Mouse (Mus musculus) limb, embryonic 13.5 days (tissue): ENCODE measurements around the gene Trip4. TPM values are rescaled to one million over a fixed set of nuclear protein-coding genes. Genes with fewer than 3 reads are reported as not detected.
"Not testable (repeated sequence)": the region's sequence is repeated elsewhere in the genome, so short reads cannot be mapped to it uniquely, and the experiment has no call there.

Experiments
- ATAC-seq: fragments of 200-750 bp; cut with Nextera tagmentation; 2 replicates; pipeline ENCODE4 v1.8.0; 2017; ENCODE audit warnings: low read depth, moderate number of reproducible peaks, moderate TSS enrichment; ENCODE audit not compliant: low FRiP score
- H3K27ac ChIP-seq: fragments of 300-500 bp; sonication (generic); 2 replicates; pipeline ENCODE4 v1.5.1; 2015; ENCODE audit warnings: inconsistent platforms, mild to moderate bottlenecking, moderate library complexity
- H3K27me3 ChIP-seq: fragments of 300-500 bp; sonication (generic); 2 replicates; pipeline ENCODE4 v1.6.1; 2015; ENCODE audit warnings: mild to moderate bottlenecking, inconsistent platforms
- H3K36me3 ChIP-seq: fragments of 300-500 bp; sonication (generic); 2 replicates; pipeline ENCODE4 v1.6.1; 2015; ENCODE audit warnings: inconsistent platforms, mild to moderate bottlenecking, moderate library complexity
- H3K4me1 ChIP-seq: fragments of 300-500 bp; sonication (generic); 2 replicates; pipeline ENCODE4 v1.6.1; 2015; ENCODE audit warnings: inconsistent platforms
- H3K4me2 ChIP-seq: fragments of 300-500 bp; sonication (generic); replicated peaks from 2 replicates; pipeline ENCODE4 v1.6.1; 2015; ENCODE audit warnings: inconsistent platforms, mild to moderate bottlenecking, moderate library complexity
- H3K4me3 ChIP-seq: fragments of 300-500 bp; sonication (generic); 2 replicates; pipeline ENCODE4 v1.5.1; 2015; ENCODE audit warnings: moderate library complexity, mild to moderate bottlenecking, inconsistent platforms
- H3K9ac ChIP-seq: fragments of 300-500 bp; sonication (generic); 2 replicates; pipeline ENCODE4 v1.6.1; 2015; ENCODE audit warnings: mild to moderate bottlenecking, inconsistent platforms
- H3K9me3 ChIP-seq: fragments of 300-500 bp; sonication (generic); 2 replicates; pipeline ENCODE4 v1.6.1; 2016; ENCODE audit warnings: inconsistent platforms
- WGBS: fragments of 180-500 bp; shearing (Covaris S2); methylation state at CpG from one replicate; pipeline ENCODE4 v1.1.7; 2015; 5-methylcytosine and 5-hydroxymethylcytosine counted together
- polyA plus RNA-seq: library from polyadenylated mRNA; unstranded; fragments of >200 nt; fragmentation: Nextera tagmentation; extraction: Ambion mirVana; gene quantifications from 2 replicates; pipeline ENCODE4 v1.2.1, GENCODE M21; 2015

Gene Trip4
- polyA plus RNA-seq, 1 experiment from 2014 or later: 41.1 TPM

GRCm38 (mm10) chr9:65789788-65790187 lies 118.8 kb downstream of the Trip4 start:
- WGBS: 87% methylated on average over 3 of the region's 3 CpGs
- Histone ChIP-seq H3K27me3 (no peaks in the 10 kb centered on the region), H3K4me3 (no peak overlapping the region), H3K27ac (no peak overlapping the region), H3K9me3 (no peaks in the 10 kb centered on the region), H3K4me1 (peaks cover 55% of the 10 kb centered on the region), H3K9ac (no peak overlapping the region), H3K4me2 (no peak overlapping the region), H3K36me3 (peaks cover 17% of the 10 kb centered on the region)
- no peak for ATAC-seq

GRCm38 (mm10) chr9:65788556-65788955 lies 120.0 kb downstream of the Trip4 start:
- H3K27ac ChIP-seq: no peak overlapping the region
- peaks cover 47% of the 10 kb centered on the region for H3K4me1 ChIP-seq
- 74% methylated on average over 4 of the region's 4 CpGs for WGBS
- no peak overlapping the region for H3K4me3 ChIP-seq
- H3K9ac ChIP-seq: no peak overlapping the region
- H3K4me2 ChIP-seq: no peak overlapping the region
- peaks cover 5% of the 10 kb centered on the region for H3K36me3 ChIP-seq
- ATAC-seq: no peak
- H3K27me3 ChIP-seq: no peaks in the 10 kb centered on the region
- no peaks in the 10 kb centered on the region for H3K9me3 ChIP-seq

GRCm38 (mm10) chr9:65787829-65788344 lies 120.7 kb downstream of the Trip4 start:
- Histone ChIP-seq H3K36me3 (peaks cover 4% of the 10 kb centered on the region), H3K9me3 (no peaks in the 10 kb centered on the region), H3K27me3 (no peaks in the 10 kb centered on the region), H3K4me1 (peaks cover 43% of the 10 kb centered on the region), H3K4me3 (no peak overlapping the region), H3K9ac (no peak overlapping the region), H3K4me2 (no peak overlapping the region), H3K27ac (no peak overlapping the region; the same call in 1 of the 2 replicates)
- 74% methylated on average over 4 of the region's 4 CpGs for WGBS
- ATAC-seq: no peak

GRCm38 (mm10) chr9:65786885-65787787 lies 121.5 kb downstream of the Trip4 start:
- peaks cover 4% of the 10 kb centered on the region for H3K36me3 ChIP-seq
- peaks cover 40% of the 10 kb centered on the region for H3K4me1 ChIP-seq
- ATAC-seq: no peak
- 55% methylated on average over 8 of the region's 8 CpGs for WGBS
- no peak overlapping the region for H3K4me2 ChIP-seq
- no peaks in the 10 kb centered on the region for H3K27me3 ChIP-seq
- no peaks in the 10 kb centered on the region for H3K9me3 ChIP-seq
- no peak overlapping the region; the same call in 1 of the 2 replicates for H3K27ac ChIP-seq
- H3K4me3 ChIP-seq: no peak overlapping the region
- no peak overlapping the region for H3K9ac ChIP-seq

GRCm38 (mm10) chr9:65785772-65786368 lies 122.7 kb downstream of the Trip4 start:
- H3K4me3 ChIP-seq: no peak overlapping the region
- H3K9ac ChIP-seq: no peak overlapping the region
- H3K27ac ChIP-seq: no peak overlapping the region
- H3K27me3 ChIP-seq: no peaks in the 10 kb centered on the region
- peaks cover 28% of the 10 kb centered on the region for H3K4me1 ChIP-seq
- H3K4me2 ChIP-seq: no peak overlapping the region
- WGBS: 86% methylated on average over 4 of the region's 4 CpGs
- ATAC-seq: no peak
- H3K9me3 ChIP-seq: no peaks in the 10 kb centered on the region
- peaks cover 4% of the 10 kb centered on the region for H3K36me3 ChIP-seq

- H3K9me3 ChIP-seq, H3K9ac ChIP-seq, H3K36me3 ChIP-seq, H3K4me2 ChIP-seq, H3K4me3 ChIP-seq, H3K27ac ChIP-seq, ATAC-seq, H3K27me3 ChIP-seq: not testable (repeated sequence)
- WGBS: 82% methylated on average over 3 of the region's 3 CpGs
- peaks cover 19% of the 10 kb centered on the region for H3K4me1 ChIP-seq
Observed at GRCm38 (mm10) chr9:65779619-65780018, 129.0 kb downstream of the Trip4 start.

Other genes with a start within 250 kb of the Trip4 start
- 341 and 352 TPM in 2 replicates for gene Oaz2, start 240.8 kb downstream of the Trip4 start, polyA plus RNA-seq
- gene Zfp609, start 81.2 kb downstream of the Trip4 start, polyA plus RNA-seq: 7.2 and 8.1 TPM in 2 replicates
- gene Pclaf, start 18.6 kb downstream of the Trip4 start, polyA plus RNA-seq: 207 and 211 TPM in 2 replicates
- gene Csnk1g1, start 130 bp upstream of the Trip4 start, polyA plus RNA-seq: 18.6 and 18.8 TPM in 2 replicates
- 665 and 680 TPM in 2 replicates for gene Ppib, start 151.4 kb upstream of the Trip4 start, polyA plus RNA-seq
- 5.0 and 5.3 TPM in 2 replicates for gene Snx22, start 160.9 kb upstream of the Trip4 start, polyA plus RNA-seq
- gene Snx1, start 217.8 kb upstream of the Trip4 start, polyA plus RNA-seq: 128 and 134 TPM in 2 replicates
- gene Ciao2a, start 217.8 kb upstream of the Trip4 start, polyA plus RNA-seq: 173 and 178 TPM in 2 replicates
- gene Dapk2, start 249.4 kb upstream of the Trip4 start, polyA plus RNA-seq: 6.3 and 7.4 TPM in 2 replicates